Mouse (Mus musculus) heart, embryonic 14.5 days (tissue): ENCODE results near the gene Plekho1. TPM values are rescaled to one million over a fixed set of nuclear protein-coding genes. Genes with fewer than 3 reads are reported as not detected.
A peak's percentile ranks its signal among the peaks of the same experiment; 100 is the strongest.
"Not testable (repeated sequence)": the region's sequence is repeated elsewhere in the genome, so short reads cannot be mapped to it uniquely, and the experiment has no call there.

Experiments
- ATAC-seq: fragments of 200-750 bp; cut with Nextera tagmentation; 2 replicates; pipeline ENCODE4 v1.8.0; 2017; ENCODE audit warnings: low read depth, moderate TSS enrichment; ENCODE audit not compliant: insufficient number of reproducible peaks, insufficient read depth, low FRiP score
- H3K27ac ChIP-seq, 2 experiments: fragments of 200-500 bp in 1 of 2; fragments of 300-500 bp in 1 of 2; sonication (generic) in 1 of 2; replicated peaks in 1 of 2; 2 replicates each; pipeline ENCODE4 v1.5.1; 2012 to 2014; ENCODE audit warnings: low read depth in 2 of 2, low read length in 2 of 2, control low read depth in 1 of 2, mild to moderate bottlenecking in 1 of 2, mixed read lengths in 1 of 2; ENCODE audit not compliant: control insufficient read depth in 1 of 2, insufficient read depth in 1 of 2
- H3K27me3 ChIP-seq: fragments of 300-500 bp; sonication (generic); 2 replicates; pipeline ENCODE4 v1.6.1; 2014; ENCODE audit warnings: mild to moderate bottlenecking, low read length, control low read depth; ENCODE audit not compliant: control insufficient read depth, insufficient read depth
- H3K36me3 ChIP-seq: fragments of 300-500 bp; sonication (generic); 2 replicates; pipeline ENCODE4 v1.6.1; 2014; ENCODE audit warnings: mild to moderate bottlenecking, control low read depth, low read length, mixed read lengths; ENCODE audit not compliant: control insufficient read depth, insufficient read depth
- H3K4me1 ChIP-seq, 2 experiments: fragments of 200-500 bp in 1 of 2; fragments of 300-500 bp in 1 of 2; sonication (generic) in 1 of 2; 2 replicates each; pipeline ENCODE4 v1.6.1; 2012 to 2014; ENCODE audit warnings: low read length in 2 of 2, control low read depth in 1 of 2, mixed read lengths in 1 of 2; ENCODE audit not compliant: control insufficient read depth in 2 of 2, insufficient read depth in 2 of 2
- H3K4me2 ChIP-seq: fragments of 300-500 bp; sonication (generic); 2 replicates; pipeline ENCODE4 v1.6.1; 2014; ENCODE audit warnings: mild to moderate bottlenecking, low read length
- H3K4me3 ChIP-seq, 2 experiments: fragments of 200-500 bp in 1 of 2; fragments of 300-500 bp in 1 of 2; sonication (generic) in 1 of 2; 2 replicates each; pipeline ENCODE4 v1.5.1; 2012 to 2014; ENCODE audit warnings: low read length in 2 of 2, mild to moderate bottlenecking in 2 of 2, control low read depth in 1 of 2, low read depth in 1 of 2, moderate library complexity in 1 of 2; ENCODE audit not compliant: control insufficient read depth in 1 of 2, insufficient read depth in 1 of 2
- H3K9ac ChIP-seq: fragments of 300-500 bp; sonication (generic); 2 replicates; pipeline ENCODE4 v1.6.1; 2014; ENCODE audit warnings: mild to moderate bottlenecking, low read length
- H3K9me3 ChIP-seq: fragments of 300-500 bp; sonication (generic); 2 replicates; pipeline ENCODE4 v1.6.1; 2016; ENCODE audit warnings: low read length, control low read depth; ENCODE audit not compliant: control insufficient read depth
- WGBS: fragments of 180-500 bp; shearing (Covaris S2); extraction: QIAGEN DNeasy Blood & Tissue Kit; methylation state at CpG from one replicate; pipeline ENCODE4 v1.1.7; 2014; 5-methylcytosine and 5-hydroxymethylcytosine counted together
- polyA plus RNA-seq: library from polyadenylated mRNA; unstranded; fragments of >200 nt; fragmentation: Nextera tagmentation; extraction: Ambion mirVana; gene quantifications from 2 replicates; pipeline ENCODE4 v1.2.1, GENCODE M21; 2014

Gene Plekho1
- polyA plus RNA-seq, 1 experiment from 2014 or later: 73.7 TPM

- 85% methylated on average over 9 of the region's 9 CpGs for WGBS
- no peak for ATAC-seq
- H3K9ac ChIP-seq: no peak overlapping the region
- H3K4me1 ChIP-seq: peaks cover 7 to 16% of the 10 kb centered on the region in 2 experiments; a peak in 2 of 4 replicates
- no peak overlapping the region for H3K4me2 ChIP-seq
- peak overlapping the region in 1 of 2 experiments; percentile 24; a peak in 1 of 4 replicates for H3K27ac ChIP-seq
- H3K27me3 ChIP-seq: no peaks in the 10 kb centered on the region
- no peak overlapping the region for H3K4me3 ChIP-seq
- H3K9me3 ChIP-seq: no peaks in the 10 kb centered on the region
- no peaks in the 10 kb centered on the region for H3K36me3 ChIP-seq
These were observed 17.5 kb downstream of the Plekho1 start for GRCm38 (mm10) chr3:95978265-95978664.

GRCm38 (mm10) chr3:95977587-95977986, 18.2 kb downstream of the Plekho1 start:
- not testable (repeated sequence) for H3K4me3 ChIP-seq, H3K9ac ChIP-seq, H3K9me3 ChIP-seq, H3K4me2 ChIP-seq, H3K36me3 ChIP-seq, H3K27me3 ChIP-seq, ATAC-seq
- WGBS: 83% methylated on average over 5 of the region's 7 CpGs
- H3K4me1 ChIP-seq: peaks cover 8 to 22% of the 10 kb centered on the region in 2 experiments; a peak in 2 of 4 replicates
- H3K27ac ChIP-seq: peak overlapping the region in 1 of 2 experiments; percentile 62; a peak in 3 of 4 replicates

DNA sequence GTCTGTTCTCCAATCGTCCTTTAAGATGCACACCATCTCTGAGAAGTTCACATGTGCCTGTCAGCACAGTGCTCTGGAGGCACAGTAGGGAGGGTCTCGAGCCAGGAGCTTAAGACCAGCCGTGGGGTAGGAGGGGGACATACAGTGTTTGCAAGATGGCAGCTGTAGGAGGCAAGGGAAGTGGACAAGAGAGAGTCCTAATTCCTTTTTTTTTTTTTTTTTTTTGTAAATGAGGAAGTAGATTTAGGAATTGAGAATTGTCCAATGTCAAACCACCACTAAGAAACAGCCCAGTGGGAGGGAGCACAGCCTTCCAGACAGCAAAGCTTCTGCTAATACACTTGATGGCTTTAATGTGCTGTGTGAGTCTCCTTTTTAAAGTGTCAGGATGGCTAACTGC, 18.7 kb downstream of the Plekho1 start:
- Histone ChIP-seq H3K27ac (peak overlapping the region; percentile 38 to 62; a peak in 3 of 4 replicates), H3K4me2 (no peak overlapping the region)
- WGBS: 66% methylated on average over 3 of the region's 3 CpGs

GRCm38 (mm10) chr3:95972873-95973634, 22.7 kb downstream of the Plekho1 start:
- Histone ChIP-seq H3K9ac (peak overlapping the region; percentile 66), H3K27ac (0 out of 4 replicates have a peak overlapping the region, but pooled peaks of 1 of the 2 experiments have one; percentile 21), H3K9me3 (no peaks in the 10 kb centered on the region), H3K4me1 (peaks cover 12 to 19% of the 10 kb centered on the region in 2 experiments; a peak in 2 of 4 replicates), H3K27me3 (no peaks in the 10 kb centered on the region), H3K4me2 (peak overlapping the region; percentile 61), H3K36me3 (no peaks in the 10 kb centered on the region), H3K4me3 (peak overlapping the region; percentile 25 to 37)
- WGBS: 10% methylated on average over 34 of the region's 34 CpGs
- ATAC-seq: no peak

More for the DNA sequence above, 18.7 kb downstream of the Plekho1 start:
- Histone ChIP-seq H3K36me3 (no peaks in the 10 kb centered on the region), H3K4me3 (no peak overlapping the region), H3K9me3 (no peaks in the 10 kb centered on the region), H3K27me3 (no peaks in the 10 kb centered on the region), H3K4me1 (peaks cover 8 to 23% of the 10 kb centered on the region in 2 experiments; a peak in 2 of 4 replicates), H3K9ac (no peak overlapping the region)
- no peak for ATAC-seq

DNA sequence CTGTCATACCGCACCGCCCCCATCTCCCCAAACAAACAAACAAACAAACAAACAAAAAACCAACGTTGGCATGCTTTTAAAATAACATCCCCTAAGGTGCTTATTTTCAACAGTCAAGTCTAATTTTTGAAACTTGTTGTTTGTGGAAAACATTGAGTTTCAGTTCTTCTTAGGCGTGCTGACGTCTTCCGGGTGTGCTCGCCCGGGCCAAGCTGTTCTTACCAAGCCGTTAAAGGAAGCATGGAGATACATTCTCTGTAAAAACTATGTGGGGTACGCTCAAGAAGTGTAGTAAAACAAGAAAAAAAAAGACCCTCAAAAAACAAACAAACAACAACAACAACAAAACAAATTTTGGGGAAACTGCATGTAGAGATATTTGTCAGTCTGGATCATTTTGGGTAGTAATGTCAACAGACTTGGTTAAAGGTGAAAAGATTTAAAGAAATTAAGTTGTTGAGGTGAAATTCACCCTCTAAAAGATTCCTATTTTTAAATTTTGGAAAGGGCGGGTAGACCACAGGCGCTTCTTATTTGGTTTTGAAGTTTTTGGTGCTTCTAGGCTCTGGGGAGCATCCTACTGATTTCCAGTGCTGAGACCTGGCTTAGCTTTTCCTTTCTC, 23.4 kb downstream of the Plekho1 start:
- no peak for ATAC-seq
- H3K27ac ChIP-seq: no peak overlapping the region
- no peaks in the 10 kb centered on the region for H3K9me3 ChIP-seq
- no peaks in the 10 kb centered on the region for H3K27me3 ChIP-seq
- peaks cover 9 to 16% of the 10 kb centered on the region in 2 experiments; a peak in 2 of 4 replicates for H3K4me1 ChIP-seq
- no peaks in the 10 kb centered on the region for H3K36me3 ChIP-seq
- WGBS: 78% methylated on average over 12 of the region's 12 CpGs
- H3K9ac ChIP-seq: peak overlapping the region; percentile 66
- peak overlapping the region; percentile 61 for H3K4me2 ChIP-seq
- H3K4me3 ChIP-seq: peak overlapping the region; percentile 25 to 37

DNA sequence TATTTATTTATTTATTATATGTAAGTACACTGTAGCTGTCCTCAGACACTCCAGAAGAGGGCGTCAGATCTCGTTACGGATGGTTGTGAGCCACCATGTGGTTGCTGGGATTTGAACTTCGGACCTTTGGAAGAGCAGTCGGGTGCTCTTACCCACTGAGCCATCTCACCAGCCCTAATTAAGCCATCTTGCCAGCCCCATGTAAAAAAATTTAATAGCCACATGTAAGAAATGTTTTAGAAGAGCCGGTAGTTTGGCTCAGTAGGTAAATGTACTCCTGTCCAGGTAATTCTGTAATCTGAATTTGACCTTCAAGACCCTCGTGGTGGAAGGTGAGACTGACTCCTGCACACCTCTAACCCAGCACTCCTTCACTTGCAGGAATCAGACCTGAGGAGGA, 25.1 kb downstream of the Plekho1 start:
- not testable (repeated sequence) for ATAC-seq, H3K4me2 ChIP-seq, H3K9me3 ChIP-seq, H3K27ac ChIP-seq, H3K36me3 ChIP-seq, H3K9ac ChIP-seq, H3K27me3 ChIP-seq, H3K4me3 ChIP-seq
- 80% methylated on average over 4 of the region's 7 CpGs for WGBS
- H3K4me1 ChIP-seq: peaks cover 9 to 15% of the 10 kb centered on the region in 2 experiments; a peak in 3 of 4 replicates

- no peak overlapping the region for H3K4me3 ChIP-seq
- peaks cover 9 to 17% of the 10 kb centered on the region in 2 experiments; a peak in 3 of 4 replicates for H3K4me1 ChIP-seq
- peak overlapping the region in 1 of 2 experiments; percentile 21; a peak in 1 of 4 replicates for H3K27ac ChIP-seq
- H3K36me3 ChIP-seq: no peaks in the 10 kb centered on the region
- no peak for ATAC-seq
- 0 out of 2 replicates have a peak overlapping the region, but pooled peaks have one; percentile 11 for H3K9ac ChIP-seq
- H3K27me3 ChIP-seq: no peaks in the 10 kb centered on the region
- no peaks in the 10 kb centered on the region for H3K9me3 ChIP-seq
- WGBS: 29% methylated on average over 1 of the region's 1 CpGs
- no peak overlapping the region for H3K4me2 ChIP-seq
These were observed 26.5 kb downstream of the Plekho1 start for GRCm38 (mm10) chr3:95969277-95969676.
